Mouse (Mus musculus) stomach, postnatal 0 days (tissue): ENCODE measurements around the gene Rabggta. TPM values are rescaled to one million over a fixed set of nuclear protein-coding genes. Genes with fewer than 3 reads are reported as not detected.

Experiments used
- ATAC-seq: fragments of 200-750 bp; cut with Nextera tagmentation; 2 replicates; pipeline ENCODE4 v1.8.0; 2017; ENCODE audit not compliant: low FRiP score, low TSS enrichment
- DNase-seq: peaks from one replicate; pipeline ENCODE4 v3.0.0-alpha.2; 2016; ENCODE audit warnings: low spot score
- H3K27ac ChIP-seq: fragments of 300-500 bp; sonication (generic); replicated peaks from 2 replicates; pipeline ENCODE4 v1.5.1; 2014; ENCODE audit warnings: mild to moderate bottlenecking, control low read depth
- H3K27me3 ChIP-seq: fragments of 300-500 bp; sonication (generic); 2 replicates; pipeline ENCODE4 v1.6.1; 2014; ENCODE audit warnings: low read length; ENCODE audit not compliant: control insufficient read depth, insufficient read depth
- H3K36me3 ChIP-seq: fragments of 300-500 bp; sonication (generic); 2 replicates; pipeline ENCODE4 v1.6.1; 2014; ENCODE audit warnings: low read length, mixed read lengths; ENCODE audit not compliant: control insufficient read depth, insufficient read depth
- H3K4me1 ChIP-seq: fragments of 300-500 bp; sonication (generic); replicated peaks from 2 replicates; pipeline ENCODE4 v1.6.1; 2014; ENCODE audit warnings: antibody characterized with exemption; ENCODE audit not compliant: control insufficient read depth, insufficient read depth
- H3K4me2 ChIP-seq: fragments of 300-500 bp; sonication (generic); replicated peaks from 2 replicates; pipeline ENCODE4 v1.6.1; 2014; ENCODE audit warnings: low read depth, mild to moderate bottlenecking, control low read depth, moderate library complexity
- H3K4me3 ChIP-seq: fragments of 300-500 bp; sonication (generic); 2 replicates; pipeline ENCODE4 v1.5.1; 2014; ENCODE audit warnings: low read depth, low read length, control low read depth
- H3K9ac ChIP-seq: fragments of 300-500 bp; sonication (generic); 2 replicates; pipeline ENCODE4 v1.6.1; 2014; ENCODE audit warnings: mild to moderate bottlenecking, low read length, control low read depth, mixed read lengths
- H3K9me3 ChIP-seq: fragments of 300-500 bp; sonication (generic); 2 replicates; pipeline ENCODE4 v1.6.1; 2016; ENCODE audit warnings: low read length; ENCODE audit not compliant: control insufficient read depth
- CTCF ChIP-seq: IDR thresholded peaks from 2 replicates; pipeline ENCODE4 v1.5.1; 2016; ENCODE audit warnings: antibody characterized with exemption, low read depth, mild to moderate bottlenecking, moderate library complexity
- EP300 ChIP-seq: optimal IDR thresholded peaks from 2 replicates; pipeline ENCODE3; 2016; ENCODE audit warnings: antibody characterized with exemption
- WGBS: fragments of 180-500 bp; shearing (Covaris S2); extraction: QIAGEN DNeasy Blood & Tissue Kit; methylation state at CpG from one replicate; pipeline ENCODE4 v1.1.7; 2014; 5-methylcytosine and 5-hydroxymethylcytosine counted together
- polyA plus RNA-seq: library from polyadenylated mRNA; unstranded; fragments of >200 nt; fragmentation: Nextera tagmentation; extraction: Ambion mirVana; gene quantifications from 2 replicates; pipeline ENCODE4 v1.2.1, GENCODE M21; 2015

Rabggta gene
- polyA plus RNA-seq, 1 experiment from 2014 or later = 27.3 TPM

DNA sequence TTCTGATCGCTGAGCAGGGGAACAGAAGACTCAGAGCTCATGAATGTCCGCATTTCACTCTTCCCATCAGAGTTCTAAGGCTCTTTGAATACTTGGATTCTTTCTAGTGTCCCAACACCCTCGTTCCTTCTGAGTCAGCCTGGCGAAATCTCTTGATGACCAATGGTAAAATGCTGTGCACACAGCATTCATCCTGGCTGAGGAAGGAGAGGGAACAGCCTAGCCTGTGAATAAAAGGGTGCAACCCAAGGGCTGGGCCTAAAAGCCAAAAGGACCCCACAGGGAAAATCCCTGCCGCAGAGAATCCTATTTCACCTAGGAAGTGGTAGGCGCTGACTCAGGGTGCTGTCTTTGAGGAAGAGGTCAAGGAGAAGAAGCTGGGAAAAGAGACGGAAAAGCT is 8.1 kb upstream of the Rabggta start:
- no peak for ATAC-seq
- H3K27me3 ChIP-seq = no peaks in the 10 kb centered on the region
- H3K36me3 ChIP-seq = no peaks in the 10 kb centered on the region
- DNase-seq = no peak
- WGBS = 69% methylated on average over 7 of the region's 7 CpGs
- H3K4me1 ChIP-seq = no peaks in the 10 kb centered on the region
- no peak overlapping the region for H3K4me2 ChIP-seq
- no peak overlapping the region for H3K4me3 ChIP-seq
- no peaks in the 10 kb centered on the region for H3K9me3 ChIP-seq
- no peak overlapping the region for H3K27ac ChIP-seq
- no peak overlapping the region for H3K9ac ChIP-seq
- TF ChIP-seq EP300 (no peak), CTCF (no peak)

DNA sequence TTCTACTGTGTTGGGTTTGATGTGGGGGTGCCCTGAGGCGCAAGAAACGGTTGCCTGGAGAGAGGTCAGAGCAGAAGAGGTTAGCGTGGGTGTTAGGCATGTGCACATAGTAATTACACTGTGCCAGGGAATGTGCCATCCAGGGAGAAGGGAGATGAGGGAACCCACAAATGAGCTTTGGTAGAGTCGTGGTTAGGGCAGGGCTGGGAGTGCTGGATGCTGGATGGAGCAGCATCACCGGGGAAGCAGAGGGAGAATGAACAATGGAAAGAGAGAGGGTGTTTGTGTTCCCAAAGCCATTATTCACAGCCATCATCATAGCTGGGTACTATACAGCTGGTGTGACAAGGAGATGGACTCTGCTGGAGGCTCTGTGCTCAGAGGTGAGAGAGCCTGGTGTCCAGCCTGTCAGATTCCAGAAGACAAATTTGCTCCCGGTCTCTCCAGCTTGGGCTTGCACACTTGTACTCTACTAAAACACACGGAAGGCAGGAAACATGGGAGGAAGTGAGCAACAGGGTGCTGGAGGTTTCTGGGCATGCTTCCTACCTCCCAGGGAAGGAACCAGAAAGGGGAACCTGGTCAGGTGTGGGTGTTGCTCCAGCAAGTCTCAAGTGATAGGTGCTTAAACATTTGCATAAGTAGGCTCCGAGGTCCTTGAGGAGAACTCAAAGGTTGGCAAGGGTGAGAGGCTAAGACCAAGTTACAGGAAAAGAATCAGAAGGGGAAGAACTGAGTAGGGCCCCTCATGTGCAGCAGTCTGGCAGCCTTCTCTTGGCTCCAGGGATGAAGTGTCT is 6.0 kb upstream of the Rabggta start:
- no peak overlapping the region for H3K27ac ChIP-seq
- WGBS = 50% methylated on average over 8 of the region's 8 CpGs
- H3K36me3 ChIP-seq = no peaks in the 10 kb centered on the region
- no peak overlapping the region for H3K4me2 ChIP-seq
- no peak for TF ChIP-seq EP300
- no peak for TF ChIP-seq CTCF
- DNase-seq (no peak), ATAC-seq (peak; percentile 24; the same call in 1 of the 2 replicates)
- no peaks in the 10 kb centered on the region for H3K27me3 ChIP-seq
- H3K9ac ChIP-seq = no peak overlapping the region
- no peaks in the 10 kb centered on the region for H3K4me1 ChIP-seq
- no peak overlapping the region for H3K4me3 ChIP-seq
- no peaks in the 10 kb centered on the region for H3K9me3 ChIP-seq

DNA sequence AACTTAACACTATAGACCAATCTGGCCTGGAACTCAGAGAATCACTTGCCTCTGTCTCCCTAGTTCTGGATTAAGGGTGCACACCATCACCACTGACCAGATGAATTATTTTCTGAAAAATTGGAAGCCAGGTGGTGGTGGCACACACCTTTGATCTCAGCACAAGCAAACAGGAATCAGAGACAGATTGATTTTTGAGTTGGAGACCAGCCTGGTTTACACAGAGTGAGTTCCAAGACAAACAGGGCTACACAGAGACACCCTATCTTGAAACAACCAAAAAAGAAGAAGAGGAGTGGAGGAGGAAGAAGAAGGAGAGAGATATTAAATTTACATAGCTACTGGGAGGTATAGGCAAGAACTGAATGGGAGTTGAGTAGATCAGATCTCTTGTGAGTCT is 4.2 kb upstream of the Rabggta start:
- no peak overlapping the region for H3K4me3 ChIP-seq
- no peaks in the 10 kb centered on the region for H3K9me3 ChIP-seq
- H3K4me2 ChIP-seq = no peak overlapping the region
- H3K36me3 ChIP-seq = no peaks in the 10 kb centered on the region
- no peak overlapping the region for H3K9ac ChIP-seq
- ATAC-seq = no peak
- no peak overlapping the region for H3K27ac ChIP-seq
- H3K4me1 ChIP-seq = no peaks in the 10 kb centered on the region
- TF ChIP-seq EP300 (no peak), CTCF (no peak)
- no peak for DNase-seq
- H3K27me3 ChIP-seq = no peaks in the 10 kb centered on the region

DNA sequence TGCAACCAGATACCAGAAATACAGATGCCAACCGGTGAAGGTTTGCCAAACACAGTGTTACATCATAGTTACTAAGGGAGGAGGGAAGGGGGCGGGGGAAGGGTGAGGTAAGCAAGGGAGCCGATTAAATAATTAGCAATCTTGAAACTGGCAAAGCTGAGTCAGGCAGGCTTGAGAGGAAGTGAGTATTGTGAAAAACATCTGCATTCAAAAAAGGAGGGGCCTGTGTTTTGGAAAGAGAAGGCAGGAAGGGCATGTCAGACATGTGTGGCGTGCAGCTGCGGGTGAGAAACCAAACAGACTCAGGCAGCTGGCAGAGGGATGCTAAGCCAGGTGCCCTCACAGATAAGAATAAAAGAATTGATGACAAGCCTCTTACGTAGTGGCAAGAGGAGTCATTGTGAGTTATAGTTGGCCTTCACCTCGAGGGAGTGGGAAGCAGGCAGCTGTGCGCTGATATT is 2.4 kb upstream of the Rabggta start:
- DNase-seq = peak; percentile 57
- Histone ChIP-seq H3K9me3 (no peaks in the 10 kb centered on the region), H3K36me3 (no peaks in the 10 kb centered on the region), H3K9ac (no peak overlapping the region), H3K4me3 (no peak overlapping the region), H3K4me2 (no peak overlapping the region), H3K27ac (0 out of 2 replicates have a peak overlapping the region, but pooled peaks have one; percentile 24), H3K27me3 (no peaks in the 10 kb centered on the region), H3K4me1 (no peaks in the 10 kb centered on the region)
- no peak for TF ChIP-seq CTCF
- TF ChIP-seq EP300 = no peak
- peak; percentile 13; the same call in 1 of the 2 replicates for ATAC-seq
- WGBS = 37% methylated on average over 8 of the region's 8 CpGs

DNA sequence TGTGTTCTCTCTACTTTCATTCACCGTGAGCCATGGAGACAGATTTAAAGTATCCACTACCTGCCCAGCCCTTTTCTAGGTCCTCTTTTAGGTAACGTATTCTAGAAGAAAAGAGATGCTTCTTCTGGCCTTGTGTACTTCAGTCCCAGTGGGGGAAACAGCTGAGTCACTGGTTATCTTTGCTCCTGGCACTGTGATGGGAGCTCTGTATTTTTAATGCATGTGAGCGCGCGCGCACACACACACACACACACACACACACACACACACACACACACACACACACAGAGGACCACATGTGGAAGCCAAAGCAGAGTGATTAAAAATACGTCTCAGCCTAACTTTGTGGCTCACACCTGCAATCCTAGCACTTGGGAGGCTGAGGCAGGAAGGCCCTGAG is 1.4 kb upstream of the Rabggta start:
- H3K4me2 ChIP-seq = no peak overlapping the region
- TF ChIP-seq EP300 (no peak), CTCF (no peak)
- no peak overlapping the region for H3K4me3 ChIP-seq
- no peaks in the 10 kb centered on the region for H3K9me3 ChIP-seq
- no peak overlapping the region for H3K9ac ChIP-seq
- H3K27ac ChIP-seq = no peak overlapping the region
- H3K36me3 ChIP-seq = peaks cover 7% of the 10 kb centered on the region; the same call in 1 of the 2 replicates
- DNase-seq (no peak), ATAC-seq (no peak)
- no peaks in the 10 kb centered on the region for H3K27me3 ChIP-seq
- no peaks in the 10 kb centered on the region for H3K4me1 ChIP-seq
- 92% methylated on average over 7 of the region's 7 CpGs for WGBS

DNA sequence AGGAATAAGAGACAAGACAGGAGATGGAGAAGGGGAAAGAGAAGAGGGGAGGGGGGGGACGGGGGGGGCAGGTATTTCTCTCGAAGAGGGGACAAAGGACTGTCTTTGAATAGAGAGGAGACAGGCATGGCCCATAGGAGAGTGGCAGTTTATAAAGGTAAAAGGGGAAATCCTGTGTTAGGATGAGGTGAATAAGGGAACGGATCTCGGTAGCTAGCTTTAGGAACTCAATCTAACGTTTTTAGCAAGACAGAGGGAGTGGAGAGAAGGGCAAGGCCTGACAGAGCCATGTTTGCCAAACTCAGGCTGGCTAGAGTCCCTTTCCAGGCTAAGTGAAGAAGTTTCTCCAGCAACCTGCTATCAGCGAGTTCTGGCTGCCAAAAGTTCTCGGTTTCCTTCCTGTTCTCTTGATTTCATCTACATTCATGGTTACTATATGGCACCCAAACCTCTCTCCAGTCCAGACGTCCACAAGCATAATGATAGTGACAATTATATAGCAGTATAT is 429 bp upstream of the Rabggta start:
- DNase-seq = no peak
- no peak overlapping the region for H3K27ac ChIP-seq
- no peaks in the 10 kb centered on the region for H3K4me1 ChIP-seq
- H3K9me3 ChIP-seq = no peaks in the 10 kb centered on the region
- peaks cover 8% of the 10 kb centered on the region; the same call in 1 of the 2 replicates for H3K36me3 ChIP-seq
- TF ChIP-seq CTCF (no peak), EP300 (no peak)
- H3K9ac ChIP-seq = peak overlapping the region; percentile 82; the same call in 1 of the 2 replicates
- H3K4me3 ChIP-seq = peak overlapping the region; percentile 81
- H3K4me2 ChIP-seq = peak overlapping the region; percentile 70
- no peak for ATAC-seq
- no peaks in the 10 kb centered on the region for H3K27me3 ChIP-seq
- WGBS = 52% methylated on average over 8 of the region's 8 CpGs
